Mouse (Mus musculus): ENCODE measurements around the gene Pitpnm1. TPM values are rescaled to one million over a fixed set of nuclear protein-coding genes. Genes with fewer than 3 reads are reported as not detected.
"Not testable (repeated sequence)": the region's sequence is repeated elsewhere in the genome, so short reads cannot be mapped to it uniquely, and the experiment has no call there.

Gene Pitpnm1
- 10 to 100 TPM; 16.1 to 21.2 TPM for total RNA-seq (2021)
- long read RNA-seq, experiment 1, full-length matches to known transcripts: 6 of 12 reads
- long read RNA-seq, experiment 1, partial matches to known transcripts: 4 of 12 reads
- long read RNA-seq, experiment 1, other reads (novel, unspliced or antisense): 2 of 12 reads
- long read RNA-seq, experiment 2, full-length matches to known transcripts: 1 of 4 reads
- long read RNA-seq, experiment 2, partial matches to known transcripts: 1 of 4 reads
- long read RNA-seq, experiment 2, other reads (novel, unspliced or antisense): 2 of 4 reads

- peak; percentile 88 to 90 for DNase-seq
These were observed at the start of gene Pitpnm1 for GRCm38 (mm10) chr19:4099837-4100717. Gene Pitpnm1, plus strand, starts transcription at chr19:4099998.

GRCm38 (mm10) chr19:4051016-4051415 lies 48.8 kb upstream of the Pitpnm1 start:
- DNase-seq: no peak

- peak; percentile 54 to 90 for DNase-seq
These were observed 47.9 kb upstream of the Pitpnm1 start for GRCm38 (mm10) chr19:4051741-4052515.

GRCm38 (mm10) chr19:4052516-4053030 lies 47.2 kb upstream of the Pitpnm1 start:
- DNase-seq: peak; percentile 26 to 28

- no peak for DNase-seq
These were observed 45.2 kb upstream of the Pitpnm1 start for GRCm38 (mm10) chr19:4054613-4055012.

- DNase-seq: no peak
These were observed 44.4 kb upstream of the Pitpnm1 start for GRCm38 (mm10) chr19:4055216-4055946.

GRCm38 (mm10) chr19:4055947-4056693 lies 43.7 kb upstream of the Pitpnm1 start:
- no peak for DNase-seq

GRCm38 (mm10) chr19:4056727-4057126 lies 43.1 kb upstream of the Pitpnm1 start:
- no peak for DNase-seq

- no peak for DNase-seq
These were observed 42.4 kb upstream of the Pitpnm1 start for GRCm38 (mm10) chr19:4057389-4057788.

GRCm38 (mm10) chr19:4057962-4058361 lies 41.8 kb upstream of the Pitpnm1 start:
- DNase-seq: no peak

- no peak for DNase-seq
These were observed 41.2 kb upstream of the Pitpnm1 start for GRCm38 (mm10) chr19:4058581-4058980.

- no peak for DNase-seq
These were observed 40.6 kb upstream of the Pitpnm1 start, which contains the start of gene Gstp3 for GRCm38 (mm10) chr19:4059069-4059740. Gene Gstp3, minus strand, starts transcription at chr19:4059569.

- not testable (repeated sequence) for DNase-seq
These were observed 39.5 kb upstream of the Pitpnm1 start for GRCm38 (mm10) chr19:4060044-4060898.

GRCm38 (mm10) chr19:4060899-4061465 lies 38.8 kb upstream of the Pitpnm1 start:
- no peak for DNase-seq

- DNase-seq: not testable (repeated sequence)
These were observed 36.4 kb upstream of the Pitpnm1 start for GRCm38 (mm10) chr19:4063357-4063756.

- not testable (repeated sequence) for DNase-seq
These were observed 35.3 kb upstream of the Pitpnm1 start for GRCm38 (mm10) chr19:4064501-4064900.

- no peak for DNase-seq
These were observed 33.5 kb upstream of the Pitpnm1 start for GRCm38 (mm10) chr19:4066280-4066679.

- DNase-seq: no peak
These were observed 32.9 kb upstream of the Pitpnm1 start for GRCm38 (mm10) chr19:4066877-4067276.

- DNase-seq: not testable (repeated sequence)
These were observed 31.6 kb upstream of the Pitpnm1 start for GRCm38 (mm10) chr19:4068242-4068641.
